Mouse (Mus musculus): Measurements from ENCODE around the gene Gal3st1. TPM values are rescaled to one million over a fixed set of nuclear protein-coding genes. Genes with fewer than 3 reads are reported as not detected.

The Gal3st1 gene
- polyA plus RNA-seq, 1 experiment from 2014 or later, result 11.1 TPM

DNA sequence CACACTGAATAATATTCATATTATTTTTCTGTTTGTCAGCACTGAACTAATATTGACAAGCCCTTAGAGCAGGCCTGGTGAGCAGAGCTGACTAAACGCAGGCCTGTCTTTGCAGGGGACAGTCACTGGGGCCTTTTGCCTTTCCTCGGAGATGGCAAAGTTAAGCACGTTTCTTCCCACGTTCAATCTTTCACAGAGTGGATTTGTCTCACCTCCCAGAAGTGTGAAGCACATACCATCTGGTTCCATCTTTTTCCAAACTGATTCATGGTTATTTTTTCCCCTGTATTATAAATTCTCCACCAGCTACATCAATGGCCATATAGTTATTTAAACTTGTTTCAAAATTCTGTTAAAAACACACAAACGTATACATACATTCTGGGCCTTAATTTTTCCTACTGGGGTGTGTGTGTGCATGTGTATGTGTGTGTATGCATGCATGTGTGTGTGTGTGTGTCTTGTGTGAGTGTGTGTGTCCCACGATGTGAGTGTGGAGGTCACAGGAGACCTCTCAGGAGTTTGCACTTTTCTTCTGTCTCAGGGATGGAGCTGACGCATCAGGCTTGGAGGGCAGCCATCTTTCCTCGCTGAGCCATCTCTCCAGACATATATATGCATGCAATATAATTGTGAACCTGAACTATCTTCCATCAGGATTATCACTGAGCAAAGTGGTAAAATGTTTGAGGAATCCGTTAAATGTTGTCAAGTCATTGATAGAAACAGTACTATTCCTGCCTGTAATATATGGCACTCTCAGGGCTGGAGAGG is 44.3 kb downstream of the Gal3st1 start:
- ATAC-seq (ENCODE audit: low FRiP score, low TSS enrichment), result no peak
- H3K27me3 ChIP-seq (ENCODE audit: insufficient read depth, low read length), result no peaks in the 10 kb centered on the region
- H3K4me1 ChIP-seq (ENCODE audit: insufficient read depth, low read length), result no peaks in the 10 kb centered on the region
- no peak overlapping the region for H3K4me3 ChIP-seq (ENCODE audit: low read length)
- H3K27ac ChIP-seq (ENCODE audit: low read length), result no peak overlapping the region
- no peak overlapping the region for H3K4me2 ChIP-seq (replicated peaks; ENCODE audit: low read depth, low read length)
- H3K36me3 ChIP-seq (ENCODE audit: insufficient read depth, low read length), result no peaks in the 10 kb centered on the region
- WGBS, result 77% methylated on average over 9 of the region's 9 CpGs
- no peaks in the 10 kb centered on the region for H3K9me3 ChIP-seq (ENCODE audit: low read length)
- H3K9ac ChIP-seq (replicated peaks; ENCODE audit: low read length), result no peak overlapping the region

DNA sequence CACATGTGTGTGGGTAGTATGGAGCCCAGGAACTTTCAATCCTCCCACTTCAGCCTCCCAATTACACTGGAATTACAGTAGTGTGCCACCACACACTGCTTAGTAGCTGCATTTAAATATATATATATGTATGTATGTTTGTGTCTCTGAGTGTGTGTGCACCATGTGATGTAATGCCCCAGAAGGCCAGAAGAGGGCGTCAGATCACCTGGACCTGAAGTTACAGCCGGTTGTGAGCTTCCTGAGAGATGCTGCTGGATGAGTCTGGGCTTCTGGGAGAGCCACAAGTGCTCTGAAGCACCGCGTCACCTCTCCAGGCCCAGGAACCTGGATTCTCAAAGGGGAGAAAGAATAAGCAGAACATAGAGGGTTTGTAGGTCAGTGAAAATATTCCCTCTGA is 45.9 kb downstream of the Gal3st1 start:
- Histone ChIP-seq H3K4me1 (ENCODE audit: insufficient read depth, low read length) (no peaks in the 10 kb centered on the region), H3K27me3 (ENCODE audit: insufficient read depth, low read length) (no peaks in the 10 kb centered on the region), H3K27ac (ENCODE audit: low read length) (no peak overlapping the region), H3K36me3 (ENCODE audit: insufficient read depth, low read length) (no peaks in the 10 kb centered on the region), H3K4me2 (replicated peaks; ENCODE audit: low read depth, low read length) (no peak overlapping the region), H3K4me3 (ENCODE audit: low read length) (no peak overlapping the region), H3K9me3 (ENCODE audit: low read length) (no peaks in the 10 kb centered on the region), H3K9ac (replicated peaks; ENCODE audit: low read length) (no peak overlapping the region)
- WGBS, result 73% methylated on average over 4 of the region's 4 CpGs
- ATAC-seq (ENCODE audit: low FRiP score, low TSS enrichment), result no peak

DNA sequence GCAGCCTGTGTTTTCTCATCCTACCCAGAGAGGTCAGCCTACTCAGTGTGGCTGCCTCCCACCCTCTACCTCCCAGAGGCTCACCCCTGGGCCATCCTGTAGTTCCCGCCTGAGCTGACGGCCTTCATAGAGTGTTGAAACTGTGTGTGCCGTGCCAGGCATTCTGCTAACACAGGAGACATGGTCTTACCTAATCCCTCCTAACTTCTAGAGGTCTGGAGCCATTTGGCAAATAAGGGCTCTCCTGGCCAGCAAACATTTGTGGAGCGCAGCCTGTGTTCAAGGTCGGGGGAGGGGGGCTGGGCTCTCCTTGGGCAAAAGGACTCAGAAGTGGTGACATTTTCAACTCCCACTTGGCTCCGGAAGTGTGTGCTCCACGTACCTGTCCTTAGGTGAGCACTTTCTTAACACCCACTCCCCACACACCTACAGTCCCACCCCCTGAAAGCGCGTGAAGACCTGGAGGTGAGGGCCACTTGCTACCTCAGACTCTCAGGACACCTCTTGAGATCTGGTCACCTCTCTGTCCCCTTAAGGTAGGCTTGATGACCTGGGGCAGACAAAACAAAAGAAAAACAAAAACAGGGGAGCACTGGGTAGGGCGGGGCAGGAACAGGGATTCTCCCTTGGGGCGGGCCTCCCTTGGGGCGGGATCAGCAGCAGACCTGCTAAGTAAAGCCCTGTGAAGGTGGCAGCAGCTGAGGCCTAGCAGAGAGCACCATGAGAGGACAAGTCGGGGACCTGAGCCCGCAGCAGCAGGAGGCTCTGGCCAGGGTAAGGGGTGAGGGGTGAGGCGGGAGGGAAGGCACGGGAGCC is 47.9 kb downstream of the Gal3st1 start, which contains the start of gene Sec14l4:
Gene Sec14l4 (plus strand): TSS at position 337 of the 816 bp plus-strand sequence.
- Histone ChIP-seq H3K27ac (ENCODE audit: low read length) (no peak within 1 kb of the TSS), H3K27me3 (ENCODE audit: insufficient read depth, low read length) (no peaks in the 10 kb centered on the region)

DNA sequence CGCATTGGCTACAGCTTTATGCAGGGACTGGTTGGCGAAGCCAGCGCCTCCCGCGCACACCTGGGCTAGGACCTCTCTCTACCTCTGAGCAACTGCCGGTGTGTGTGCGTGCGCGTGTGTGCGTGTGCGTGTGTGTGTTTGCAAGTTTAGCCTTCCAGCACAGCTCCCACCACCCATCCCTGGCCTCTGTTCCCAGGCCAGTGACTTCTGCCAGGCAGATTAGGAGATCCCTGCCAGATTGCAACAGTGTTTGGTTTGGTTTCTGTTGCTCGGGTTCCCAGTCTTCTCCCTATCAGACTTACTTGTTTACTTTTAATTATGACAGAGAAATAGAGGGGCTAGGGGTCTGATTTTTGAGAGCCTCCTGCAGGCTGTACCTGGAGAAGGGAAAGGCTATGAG is 48.5 kb downstream of the Gal3st1 start:
- WGBS, result 39% methylated on average over 11 of the region's 12 CpGs
- no peak overlapping the region for H3K9ac ChIP-seq (replicated peaks; ENCODE audit: low read length)

More for the DNA sequence above, 47.9 kb downstream of the Gal3st1 start, which contains the start of gene Sec14l4:
- no peak for ATAC-seq (ENCODE audit: low FRiP score, low TSS enrichment)
- H3K4me3 ChIP-seq (ENCODE audit: low read length), result no peak within 1 kb of the TSS
- H3K9ac ChIP-seq (replicated peaks; ENCODE audit: low read length), result no peak within 1 kb of the TSS
- no peaks in the 10 kb centered on the region for H3K36me3 ChIP-seq (ENCODE audit: insufficient read depth, low read length)
- no peak within 1 kb of the TSS for H3K4me2 ChIP-seq (replicated peaks; ENCODE audit: low read depth, low read length)
- H3K4me1 ChIP-seq (ENCODE audit: insufficient read depth, low read length), result no peaks in the 10 kb centered on the region
- WGBS, result 45% methylated on average over 16 of the region's 16 CpGs
- no peaks in the 10 kb centered on the region for H3K9me3 ChIP-seq (ENCODE audit: low read length)

DNA sequence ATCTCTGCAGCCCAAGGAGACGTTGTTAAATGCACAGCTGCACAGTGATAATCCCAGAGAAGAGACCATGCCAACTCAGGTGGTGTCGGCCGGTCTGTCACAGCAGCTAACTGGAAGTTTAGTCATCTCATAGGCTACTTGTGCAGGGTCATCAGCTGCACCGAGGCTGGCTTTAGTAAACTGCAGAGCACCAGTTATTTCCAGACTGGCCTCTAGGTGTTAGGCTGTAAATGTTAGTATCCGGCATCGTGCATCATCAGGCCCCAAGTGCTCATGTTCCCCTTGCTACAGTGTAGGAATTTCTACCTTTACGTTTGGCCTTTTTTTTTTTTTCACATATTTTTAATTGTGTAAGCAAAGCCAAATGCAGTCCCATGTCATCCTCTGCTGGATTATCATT is 50.0 kb downstream of the Gal3st1 start:
- Histone ChIP-seq H3K4me1 (ENCODE audit: insufficient read depth, low read length) (no peaks in the 10 kb centered on the region), H3K9ac (replicated peaks; ENCODE audit: low read length) (no peak overlapping the region), H3K36me3 (ENCODE audit: insufficient read depth, low read length) (no peaks in the 10 kb centered on the region), H3K27me3 (ENCODE audit: insufficient read depth, low read length) (no peaks in the 10 kb centered on the region), H3K9me3 (ENCODE audit: low read length) (no peaks in the 10 kb centered on the region), H3K4me2 (replicated peaks; ENCODE audit: low read depth, low read length) (no peak overlapping the region), H3K27ac (ENCODE audit: low read length) (no peak overlapping the region), H3K4me3 (ENCODE audit: low read length) (no peak overlapping the region)
- ATAC-seq (ENCODE audit: low FRiP score, low TSS enrichment), result no peak
- 57% methylated on average over 7 of the region's 7 CpGs for WGBS

More for the DNA sequence above, 48.5 kb downstream of the Gal3st1 start:
- Histone ChIP-seq H3K4me2 (replicated peaks; ENCODE audit: low read depth, low read length) (no peak overlapping the region), H3K27ac (ENCODE audit: low read length) (no peak overlapping the region), H3K9me3 (ENCODE audit: low read length) (no peaks in the 10 kb centered on the region), H3K4me1 (ENCODE audit: insufficient read depth, low read length) (no peaks in the 10 kb centered on the region), H3K27me3 (ENCODE audit: insufficient read depth, low read length) (no peaks in the 10 kb centered on the region), H3K4me3 (ENCODE audit: low read length) (no peak overlapping the region), H3K36me3 (ENCODE audit: insufficient read depth, low read length) (no peaks in the 10 kb centered on the region)
- ATAC-seq (ENCODE audit: low FRiP score, low TSS enrichment), result no peak

DNA sequence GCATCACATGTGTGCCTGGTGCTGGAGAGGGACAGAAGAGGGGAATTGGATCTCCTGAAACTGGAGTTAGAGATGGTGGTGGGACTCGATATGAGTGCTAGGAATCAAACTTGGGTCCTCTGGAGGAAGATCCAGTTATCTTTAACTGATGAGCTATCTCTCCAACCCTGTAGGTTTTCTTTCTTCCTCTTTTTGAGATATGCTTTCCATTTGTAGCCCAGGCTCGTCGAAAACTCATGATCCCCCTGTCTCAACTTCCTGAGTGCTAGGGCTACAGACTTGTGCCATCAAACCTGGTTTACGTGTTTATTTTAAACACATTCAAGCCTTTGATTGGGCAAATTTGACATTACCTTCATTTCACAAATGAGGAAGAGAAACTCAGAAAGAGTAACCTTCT is 50.7 kb downstream of the Gal3st1 start:
- no peak overlapping the region for H3K9ac ChIP-seq (replicated peaks; ENCODE audit: low read length)
- H3K9me3 ChIP-seq (ENCODE audit: low read length), result no peaks in the 10 kb centered on the region
- no peak overlapping the region for H3K27ac ChIP-seq (ENCODE audit: low read length)
- no peaks in the 10 kb centered on the region for H3K27me3 ChIP-seq (ENCODE audit: insufficient read depth, low read length)
- no peaks in the 10 kb centered on the region for H3K4me1 ChIP-seq (ENCODE audit: insufficient read depth, low read length)
- no peak overlapping the region for H3K4me3 ChIP-seq (ENCODE audit: low read length)
- H3K36me3 ChIP-seq (ENCODE audit: insufficient read depth, low read length), result no peaks in the 10 kb centered on the region
- 83% methylated on average over 4 of the region's 4 CpGs for WGBS
- no peak for ATAC-seq (ENCODE audit: low FRiP score, low TSS enrichment)
- no peak overlapping the region for H3K4me2 ChIP-seq (replicated peaks; ENCODE audit: low read depth, low read length)

DNA sequence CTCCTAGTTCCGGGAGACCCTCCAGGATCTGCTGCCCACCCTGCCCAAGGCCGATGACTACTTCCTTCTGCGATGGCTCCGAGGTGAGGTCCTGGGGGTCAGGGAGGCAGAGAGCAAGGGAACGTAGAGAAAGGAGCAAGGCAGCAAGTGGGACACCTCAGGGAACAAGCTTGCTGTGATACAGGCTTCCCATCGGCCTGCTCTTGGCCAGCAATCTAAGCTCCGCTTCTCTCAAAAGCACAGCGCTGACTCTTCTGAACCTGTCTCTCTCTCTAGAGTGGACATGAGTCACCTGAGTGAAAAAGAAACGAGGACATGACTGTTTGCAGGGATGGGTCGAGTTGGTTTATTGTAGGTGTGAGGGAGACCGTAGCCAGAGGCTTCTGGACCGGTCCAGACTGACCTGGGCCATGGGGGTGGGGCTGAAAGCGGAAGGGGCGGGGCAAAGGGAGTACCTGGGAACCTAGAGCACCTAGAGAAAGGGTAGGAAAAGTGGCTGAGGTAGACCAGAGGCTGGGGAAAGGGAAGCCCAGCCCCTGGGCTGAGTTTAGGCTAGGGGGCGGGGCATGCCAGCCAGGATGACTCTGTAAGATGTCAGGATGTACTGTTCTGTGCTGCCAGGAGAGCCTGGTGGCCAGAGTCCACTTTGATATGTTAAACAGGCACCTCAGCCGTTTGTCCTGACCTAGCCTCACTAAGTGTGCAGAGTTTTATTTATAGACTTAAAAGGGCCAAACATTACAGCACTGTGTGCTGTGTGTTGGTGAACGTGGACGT is 51.9 kb downstream of the Gal3st1 start:
- no peak overlapping the region for H3K4me2 ChIP-seq (replicated peaks; ENCODE audit: low read depth, low read length)
- H3K36me3 ChIP-seq (ENCODE audit: insufficient read depth, low read length), result no peaks in the 10 kb centered on the region
- no peak overlapping the region for H3K9ac ChIP-seq (replicated peaks; ENCODE audit: low read length)
- WGBS, result 61% methylated on average over 18 of the region's 18 CpGs
- H3K27me3 ChIP-seq (ENCODE audit: insufficient read depth, low read length), result no peaks in the 10 kb centered on the region
- no peak overlapping the region for H3K4me3 ChIP-seq (ENCODE audit: low read length)
- no peak overlapping the region for H3K27ac ChIP-seq (ENCODE audit: low read length)
- ATAC-seq (ENCODE audit: low FRiP score, low TSS enrichment), result 0 out of 2 replicates have a peak, but pooled peaks have one; percentile 35
- H3K9me3 ChIP-seq (ENCODE audit: low read length), result no peaks in the 10 kb centered on the region
- H3K4me1 ChIP-seq (ENCODE audit: insufficient read depth, low read length), result no peaks in the 10 kb centered on the region

DNA sequence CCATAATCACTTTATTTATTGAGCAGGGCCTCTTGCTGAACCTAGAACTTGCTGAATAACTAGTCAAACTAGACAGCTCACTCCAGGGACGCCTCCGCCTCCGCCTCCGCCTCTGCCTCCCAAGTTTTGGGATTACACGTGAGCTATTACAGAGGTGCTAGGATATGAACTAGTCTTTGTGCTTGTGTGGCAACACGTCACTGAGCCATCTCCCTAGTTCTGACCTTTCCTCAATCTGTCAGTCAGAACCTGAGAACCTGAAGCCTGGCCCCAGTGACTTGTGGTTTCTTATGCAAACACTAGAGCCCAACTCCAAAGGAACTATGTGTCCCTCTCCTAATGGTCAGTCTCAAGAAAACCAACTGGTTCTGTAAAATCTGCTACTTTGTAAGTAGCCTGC is 52.5 kb downstream of the Gal3st1 start:
- Histone ChIP-seq H3K27me3 (ENCODE audit: insufficient read depth, low read length) (no peaks in the 10 kb centered on the region), H3K4me1 (ENCODE audit: insufficient read depth, low read length) (no peaks in the 10 kb centered on the region), H3K9ac (replicated peaks; ENCODE audit: low read length) (no peak overlapping the region), H3K9me3 (ENCODE audit: low read length) (no peaks in the 10 kb centered on the region), H3K4me3 (ENCODE audit: low read length) (no peak overlapping the region), H3K27ac (ENCODE audit: low read length) (no peak overlapping the region), H3K36me3 (ENCODE audit: insufficient read depth, low read length) (no peaks in the 10 kb centered on the region), H3K4me2 (replicated peaks; ENCODE audit: low read depth, low read length) (no peak overlapping the region)
- 81% methylated on average over 6 of the region's 6 CpGs for WGBS
- ATAC-seq (ENCODE audit: low FRiP score, low TSS enrichment), result no peak

DNA sequence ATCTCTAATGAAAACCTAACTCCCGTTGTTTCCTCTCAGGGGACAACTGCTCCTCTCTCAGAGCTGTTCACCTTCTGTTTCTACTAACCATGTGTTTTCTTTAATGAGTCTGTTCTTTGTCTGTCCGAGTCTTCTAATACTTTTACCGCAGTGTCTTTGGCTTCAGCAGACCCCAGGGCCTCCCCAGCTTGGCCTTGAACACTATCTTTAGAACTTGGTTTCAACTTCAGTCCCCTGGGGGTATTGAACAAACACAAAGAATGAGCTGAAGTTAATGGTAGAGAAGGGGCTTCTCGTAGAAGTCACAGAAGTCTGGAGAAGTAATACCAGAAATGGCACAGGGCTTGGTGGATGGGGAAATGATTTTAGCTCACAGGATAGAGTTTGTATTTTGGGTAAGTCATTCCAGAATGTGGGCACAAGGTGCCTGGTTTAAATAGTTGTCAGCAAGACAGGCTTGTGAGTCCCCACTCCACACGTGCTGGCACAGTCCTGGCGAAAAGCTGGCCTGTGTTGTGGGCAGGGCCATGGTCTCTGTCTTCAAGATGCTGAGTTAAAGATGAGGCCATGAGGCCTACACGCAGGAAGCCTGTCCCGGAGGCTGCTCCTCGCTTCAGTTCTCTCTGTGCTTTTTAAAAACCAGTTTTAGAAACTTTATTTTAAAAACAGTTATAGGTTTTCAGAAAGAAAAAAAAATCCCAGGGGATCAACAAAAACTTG is 53.1 kb downstream of the Gal3st1 start:
- Histone ChIP-seq H3K4me1 (ENCODE audit: insufficient read depth, low read length) (no peaks in the 10 kb centered on the region), H3K9me3 (ENCODE audit: low read length) (no peaks in the 10 kb centered on the region), H3K36me3 (ENCODE audit: insufficient read depth, low read length) (no peaks in the 10 kb centered on the region), H3K27ac (ENCODE audit: low read length) (no peak overlapping the region), H3K9ac (replicated peaks; ENCODE audit: low read length) (no peak overlapping the region), H3K4me3 (ENCODE audit: low read length) (no peak overlapping the region), H3K4me2 (replicated peaks; ENCODE audit: low read depth, low read length) (no peak overlapping the region), H3K27me3 (ENCODE audit: insufficient read depth, low read length) (no peaks in the 10 kb centered on the region)
- no peak for ATAC-seq (ENCODE audit: low FRiP score, low TSS enrichment)
- WGBS, result 63% methylated on average over 9 of the region's 9 CpGs
